Mouse (Mus musculus) heart, adult 18-20 months (tissue): ENCODE data around the gene Cfap126. TPM values are rescaled to one million over a fixed set of nuclear protein-coding genes. Genes with fewer than 3 reads are reported as not detected.

Source experiments
- microRNA-seq, 2 experiments: library from miRNA; unstranded; fragments of <30 nt; microRNA quantifications; one replicate each; pipeline ENCODE4 v1.2.0; 2022
- total RNA-seq, 2 experiments: library from RNA; stranded (reverse); gene quantifications; 2 replicates each; pipeline ENCODE4 v1.2.3; 2021

The Cfap126 gene
- total RNA-seq, 2 experiments from 2014 or later: 0.60 to 1.4 TPM

Small RNAs within 50 kb of the gene (microRNA-seq; reads per million reads assigned to microRNA genes)
- gene Gm27552 (0 reads per million in 2 experiments), gene Gm27844 (0 reads per million in 2 experiments), gene Mir6546 (0 to 0.54 reads per million in 2 experiments)

Other genes with a start within 250 kb of the Cfap126 start
- gene Atf6, start 246.1 kb upstream of the Cfap126 start, total RNA-seq: 10 to 100 TPM; 66.1 to 66.3 TPM
- gene Gm26620, start 228.9 kb upstream of the Cfap126 start, total RNA-seq: under 1 TPM; 0.45 to 0.49 TPM
- gene Dusp12, start 228.4 kb upstream of the Cfap126 start, total RNA-seq: 1 to 10 TPM; 8.1 to 8.3 TPM
- not detected for gene Fcrlb, start 201.0 kb upstream of the Cfap126 start, total RNA-seq
- gene Fcrla, start 186.3 kb upstream of the Cfap126 start, total RNA-seq: 1 to 10 TPM in 1 of 2 experiments, under 1 TPM in 1; 0.22 to 2.7 TPM
- gene Fcgr2b, start 137.4 kb upstream of the Cfap126 start, total RNA-seq: 1 to 10 TPM; 6.8 to 7.3 TPM
- gene Fcgr4, start 95.0 kb upstream of the Cfap126 start, total RNA-seq: under 1 TPM; 0.35 to 0.59 TPM
- 10 to 100 TPM; 12.7 to 12.9 TPM for gene Fcgr3, start 49.0 kb upstream of the Cfap126 start, total RNA-seq
- 1,000 to 10,000 TPM; 1,188 to 1,220 TPM for gene Sdhc, start 36.7 kb downstream of the Cfap126 start, total RNA-seq
- gene Mpz, start 36.8 kb downstream of the Cfap126 start, total RNA-seq: under 1 TPM; 0.55 to 0.75 TPM
- gene Pcp4l1, start 82.3 kb downstream of the Cfap126 start, total RNA-seq: 100 to 1,000 TPM; 196 to 272 TPM
- gene Nr1i3, start 100.1 kb downstream of the Cfap126 start, total RNA-seq: not detected
- gene Tomm40l, start 108.6 kb downstream of the Cfap126 start, total RNA-seq: 10 to 100 TPM; 89.6 to 92.9 TPM
- gene Apoa2, start 111.1 kb downstream of the Cfap126 start, total RNA-seq: 1 to 10 TPM; 2.0 to 2.7 TPM
- 10 to 100 TPM; 10.2 to 13.4 TPM for gene Fcer1g, start 120.4 kb downstream of the Cfap126 start, total RNA-seq
- gene Adamts4, start 136.5 kb downstream of the Cfap126 start, total RNA-seq: 1 to 10 TPM in 1 of 2 experiments, under 1 TPM in 1; 0.57 to 1.2 TPM
- gene Ndufs2, start 137.5 kb downstream of the Cfap126 start, total RNA-seq: 1,000 to 10,000 TPM; 1,592 to 1,593 TPM
- gene B4galt3, start 156.4 kb downstream of the Cfap126 start, total RNA-seq: 10 to 100 TPM; 18.7 to 19.6 TPM
- gene Ppox, start 167.3 kb downstream of the Cfap126 start, total RNA-seq: 10 to 100 TPM; 13.1 to 13.6 TPM
- 10 to 100 TPM; 17.7 to 20.9 TPM for gene Usp21, start 174.1 kb downstream of the Cfap126 start, total RNA-seq
- gene Ufc1, start 181.1 kb downstream of the Cfap126 start, total RNA-seq: 10 to 100 TPM; 90.4 to 91.6 TPM
- 10 to 100 TPM; 21.8 to 23.5 TPM for gene Dedd, start 215.2 kb downstream of the Cfap126 start, total RNA-seq
- gene Nit1, start 231.7 kb downstream of the Cfap126 start, total RNA-seq: 10 to 100 TPM; 26.4 to 28.8 TPM
- gene Pfdn2, start 231.8 kb downstream of the Cfap126 start, total RNA-seq: 10 to 100 TPM; 84.8 to 94.3 TPM
- not detected for gene Klhdc9, start 246.9 kb downstream of the Cfap126 start, total RNA-seq